8 mouse cellular contexts compared by ENCODE assay signal in the genomic region with DNA sequence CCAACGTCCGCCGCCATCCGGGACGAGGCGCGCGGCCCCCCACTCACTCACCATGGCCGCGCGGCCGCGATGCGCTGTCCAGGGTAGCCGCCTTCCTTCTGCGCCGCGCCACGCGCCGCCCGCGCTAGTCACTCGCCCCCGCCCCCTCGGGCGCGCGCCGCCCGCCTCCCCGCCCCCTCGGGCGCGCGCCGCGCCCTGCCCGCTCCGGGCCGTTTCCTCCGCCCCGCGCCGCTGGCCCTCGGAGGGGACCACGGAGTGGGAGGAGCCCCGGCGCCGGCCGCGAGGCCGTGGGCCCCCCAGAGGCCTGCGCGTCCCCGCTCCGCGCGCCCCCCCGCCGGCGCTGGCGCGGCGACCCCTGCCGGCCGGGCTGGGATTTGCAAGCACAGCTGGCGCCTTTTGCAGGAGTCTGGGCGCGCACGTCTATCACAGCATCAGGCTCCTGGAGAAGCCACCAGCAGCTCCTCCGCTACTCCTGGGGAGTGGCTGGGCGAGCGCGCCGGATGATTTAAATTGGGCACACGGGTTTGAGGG. TPM values are rescaled to one million over a fixed set of nuclear protein-coding genes. Genes with fewer than 3 reads are reported as not detected.
DNase-seq lines count a peak whose midpoint lies in the region; ATAC-seq and TF ChIP-seq lines count a peak whose summit lies in the region.

A gene (minus strand): TSS at position 102 of the 531 bp plus-strand sequence.

- H3K36me3 ChIP-seq in forebrain, embryonic 14.5 days (ENCODE audit: control insufficient read depth, insufficient read depth, low read length): no peaks in the 10 kb centered on the region
- H3K36me3 ChIP-seq in heart, postnatal 0 days (replicated peaks; ENCODE audit: control insufficient read depth, insufficient read depth, low read length): no peaks in the 10 kb centered on the region
- H3K36me3 ChIP-seq in liver, postnatal 0 days (replicated peaks; ENCODE audit: insufficient read depth, low read length): no peaks in the 10 kb centered on the region
- H3K36me3 ChIP-seq in neural tube, embryonic 14.5 days (ENCODE audit: control insufficient read depth, insufficient read depth, low read length): no peaks in the 10 kb centered on the region

- peak within 1 kb of the TSS; percentile 46 for H3K4me2 ChIP-seq in forebrain, embryonic 14.5 days (ENCODE audit: low read length)
- H3K4me2 ChIP-seq in heart, postnatal 0 days (ENCODE audit: low read depth, low read length): peak within 1 kb of the TSS; percentile 76
- peak within 1 kb of the TSS; percentile 70 for H3K4me2 ChIP-seq in liver, postnatal 0 days (ENCODE audit: low read depth, low read length)
- H3K4me2 ChIP-seq in neural tube, embryonic 14.5 days (ENCODE audit: low read depth, low read length): peak within 1 kb of the TSS; percentile 42

- no peak within 1 kb of the TSS for H3K27ac ChIP-seq in brown adipose tissue, adult 24 weeks (replicated peaks; ENCODE audit: low read depth, low read length)
- peak within 1 kb of the TSS; percentile 80 for H3K27ac ChIP-seq in forebrain, embryonic 14.5 days (ENCODE audit: low read depth, low read length)
- no peak within 1 kb of the TSS for H3K27ac ChIP-seq in heart, postnatal 0 days (ENCODE audit: low read depth)
- H3K27ac ChIP-seq in liver, postnatal 0 days (ENCODE audit: low read depth): peak within 1 kb of the TSS; percentile 79
- H3K27ac ChIP-seq in neural tube, embryonic 14.5 days (ENCODE audit: low read depth, low read length): peak within 1 kb of the TSS; percentile 68

- peak within 1 kb of the TSS; percentile 55 for H3K4me3 ChIP-seq in brown adipose tissue, adult 24 weeks (ENCODE audit: insufficient read depth, low read depth, low read length)
- peak within 1 kb of the TSS; percentile 82 for H3K4me3 ChIP-seq in forebrain, embryonic 14.5 days (ENCODE audit: low read depth, low read length)
- H3K4me3 ChIP-seq in heart, postnatal 0 days (ENCODE audit: low read depth, low read length): peak within 1 kb of the TSS; percentile 50
- peak within 1 kb of the TSS; percentile 64 for H3K4me3 ChIP-seq in liver, postnatal 0 days (ENCODE audit: low read depth, low read length)
- peak within 1 kb of the TSS; percentile 64 for H3K4me3 ChIP-seq in neural tube, embryonic 14.5 days (ENCODE audit: low read depth, low read length)

- H3K9me3 ChIP-seq in forebrain, embryonic 14.5 days (replicated peaks; ENCODE audit: control insufficient read depth, low read length): peaks cover 13% of the 10 kb centered on the region; the same call in 1 of the 2 replicates
- peaks cover 6% of the 10 kb centered on the region for H3K9me3 ChIP-seq in heart, postnatal 0 days (replicated peaks; ENCODE audit: control insufficient read depth, low read length)
- peaks cover 14% of the 10 kb centered on the region; the same call in 1 of the 2 replicates for H3K9me3 ChIP-seq in liver, postnatal 0 days (ENCODE audit: low read length)
- 0 out of 2 replicates have a peak, but pooled peaks cover 3% of the 10 kb centered on the region for H3K9me3 ChIP-seq in neural tube, embryonic 14.5 days (ENCODE audit: control insufficient read depth, low read length)

- H3K9ac ChIP-seq in forebrain, embryonic 14.5 days (ENCODE audit: low read length): peak within 1 kb of the TSS; percentile 82
- H3K9ac ChIP-seq in heart, postnatal 0 days (replicated peaks; ENCODE audit: low read depth, low read length): no peak within 1 kb of the TSS
- peak within 1 kb of the TSS; percentile 78 for H3K9ac ChIP-seq in liver, postnatal 0 days (replicated peaks)
- H3K9ac ChIP-seq in neural tube, embryonic 14.5 days (replicated peaks; ENCODE audit: low read depth, low read length): peak within 1 kb of the TSS; percentile 78

- H3K27me3 ChIP-seq in forebrain, embryonic 14.5 days (replicated peaks; ENCODE audit: control insufficient read depth, insufficient read depth, low read length): no peaks in the 10 kb centered on the region
- H3K27me3 ChIP-seq in heart, postnatal 0 days (ENCODE audit: control insufficient read depth, insufficient read depth, low read length): no peaks in the 10 kb centered on the region
- H3K27me3 ChIP-seq in liver, postnatal 0 days (ENCODE audit: insufficient read depth, low read length): peaks cover 5% of the 10 kb centered on the region; the same call in 1 of the 2 replicates
- H3K27me3 ChIP-seq in neural tube, embryonic 14.5 days (ENCODE audit: control insufficient read depth, insufficient read depth, low read length): no peaks in the 10 kb centered on the region

- no peaks in the 10 kb centered on the region; the same call in 1 of the 2 replicates for H3K4me1 ChIP-seq in brown adipose tissue, adult 24 weeks (ENCODE audit: control insufficient read depth, insufficient read depth, insufficient read length, low read length)
- H3K4me1 ChIP-seq in forebrain, embryonic 14.5 days (ENCODE audit: control insufficient read depth, insufficient read depth, low read length): peaks cover 10% of the 10 kb centered on the region
- H3K4me1 ChIP-seq in heart, postnatal 0 days (ENCODE audit: control insufficient read depth, insufficient read depth): no peaks in the 10 kb centered on the region; the same call in 1 of the 2 replicates
- no peaks in the 10 kb centered on the region for H3K4me1 ChIP-seq in liver, postnatal 0 days (ENCODE audit: insufficient read depth)
- peaks cover 4% of the 10 kb centered on the region; the same call in 1 of the 2 replicates for H3K4me1 ChIP-seq in neural tube, embryonic 14.5 days (ENCODE audit: control insufficient read depth, insufficient read depth, low read length)

- peak; percentile 29 for TF ChIP-seq CTCF in heart, postnatal 0 days (IDR thresholded peaks at IDR 0.05; ENCODE audit: low read depth)
- peak; percentile 58 for TF ChIP-seq CTCF in liver, postnatal 0 days (IDR thresholded peaks at IDR 0.05; ENCODE audit: low read depth)

- ATAC-seq in forebrain, embryonic 14.5 days: peak; percentile 95
- peak; percentile 93 for ATAC-seq in heart, postnatal 0 days (ENCODE audit: insufficient read depth, low read depth)
- ATAC-seq in liver, postnatal 0 days: peak; percentile 88
- ATAC-seq in neural tube, embryonic 14.5 days (ENCODE audit: low read depth): peak; percentile 96

- no peak for TF ChIP-seq EP300 in heart, postnatal 0 days (IDR thresholded peaks at IDR 0.05; ENCODE audit: low read depth)
- TF ChIP-seq EP300 in liver, postnatal 0 days (IDR thresholded peaks at IDR 0.05; ENCODE audit: low read depth): no peak

- WGBS in forebrain, embryonic 14.5 days: 2% methylated on average over 53 of the region's 77 CpGs
- WGBS in heart, postnatal 0 days: 2% methylated on average over 60 of the region's 77 CpGs
- WGBS in liver, postnatal 0 days (ENCODE audit: insufficient replicate concordance): 7% methylated on average over 47 of the region's 77 CpGs
- 2% methylated on average over 56 of the region's 77 CpGs for WGBS in neural tube, embryonic 14.5 days

- peak; percentile 68 for DNase-seq in CD4-positive, CD25-positive, alpha-beta regulatory T cell, adult 2 months (ENCODE audit: low read depth, low spot score)
- peak; percentile 82 for DNase-seq in forebrain, embryonic 14.5 days (ENCODE audit: low spot score)
- DNase-seq in heart, postnatal 0 days (ENCODE audit: low spot score): peak; percentile 36
- DNase-seq in kidney, postnatal 25 days: peak; percentile 76 to 92
- DNase-seq in liver, postnatal 0 days: peak; percentile 82
- DNase-seq in testis, postnatal 10 days (ENCODE audit: low spot score): peak; percentile 91

RNA-seq across cellular contexts. Expression of the gene that starts here (rescaled TPM):
- not detected in 2 replicates for polyA plus RNA-seq in brown adipose tissue, adult 24 weeks (2012; ENCODE audit: insufficient read depth, insufficient read length, missing spikeins)
- 41.8 and 45.6 TPM in 2 replicates for polyA plus RNA-seq in forebrain, embryonic 14.5 days (2014; fragmentation: Nextera tagmentation; extraction: Ambion mirVana)
- total RNA-seq in heart, postnatal 0 days (2014; rRNA removed; ENCODE audit: low replicate concordance): 0.35 TPM in 1 of 2 replicates, not detected in the other
- 0.22 and 0.23 TPM in 2 replicates for polyA plus RNA-seq in heart, postnatal 0 days (2015; fragmentation: Nextera tagmentation; extraction: Ambion mirVana)
- polyA plus RNA-seq in liver, postnatal 0 days (2015; fragmentation: Nextera tagmentation; extraction: Ambion mirVana): 304 and 314 TPM in 2 replicates
- polyA plus RNA-seq in neural tube, embryonic 14.5 days (2014; fragmentation: Nextera tagmentation; extraction: Ambion mirVana): 43.5 and 45.3 TPM in 2 replicates

Comparison
In these comparisons a context has a peak if more than half of its experiments do, and no peak if none do; other contexts are left out.
1. RNA of the gene that starts here (polyA plus RNA-seq): 304 to 314 TPM in liver, postnatal 0 days, 43.5 to 45.3 TPM in neural tube, embryonic 14.5 days and 41.8 to 45.6 TPM in forebrain, embryonic 14.5 days; 0.22 to 0.23 TPM in heart, postnatal 0 days and not detected in brown adipose tissue, adult 24 weeks; every median in the first group is over 10 times any median in the second.
2. Peak in DNase-seq, ATAC-seq, H3K4me3 ChIP-seq and H3K4me2 ChIP-seq in heart, postnatal 0 days; RNA of the gene not detected or under 1 TPM.
3. DNase-seq: peak in every context shown above with its lines; median percentile 91 in testis, postnatal 10 days; 84 in kidney, postnatal 25 days; 82 in forebrain, embryonic 14.5 days; 82 in liver, postnatal 0 days; 68 in CD4-positive, CD25-positive, alpha-beta regulatory T cell, adult 2 months; 36 in heart, postnatal 0 days.
4. H3K27ac ChIP-seq: peak in forebrain, embryonic 14.5 days (single experiment), liver, postnatal 0 days (single experiment) and neural tube, embryonic 14.5 days (single experiment); none in brown adipose tissue, adult 24 weeks (single experiment) and heart, postnatal 0 days (single experiment).
5. Peak in every context shown above with its lines, with median percentiles within 50 percentile points of each other: H3K4me3 ChIP-seq, ATAC-seq and H3K4me2 ChIP-seq.